Mouse (Mus musculus) adrenal gland, adult 2 months (tissue): Measurements from ENCODE around the gene Slc27a2. TPM values are rescaled to one million over a fixed set of nuclear protein-coding genes. Genes with fewer than 3 reads are reported as not detected.

Experiments used
- DNase-seq: peaks from one replicate; pipeline ENCODE4 v3.0.0; 2021
- polyA plus RNA-seq: library from polyadenylated mRNA; depleted of rRNA; stranded (reverse); fragments of >200 nt; gene quantifications from 2 replicates; pipeline ENCODE4 v1.2.3, GENCODE M21; 2012
- total RNA-seq, 2 experiments: library from RNA; stranded (reverse); gene quantifications; 2 replicates each; pipeline ENCODE4 v1.2.3; 2021

Slc27a2 gene
- total and polyA plus RNA-seq, 3 experiments, result 19.8 to 62.9 (median 20.4) TPM

- peak; percentile 4 for DNase-seq
These were observed 1.1 kb downstream of the Slc27a2 start for GRCm38 (mm10) chr2:126553291-126553639.

DNA sequence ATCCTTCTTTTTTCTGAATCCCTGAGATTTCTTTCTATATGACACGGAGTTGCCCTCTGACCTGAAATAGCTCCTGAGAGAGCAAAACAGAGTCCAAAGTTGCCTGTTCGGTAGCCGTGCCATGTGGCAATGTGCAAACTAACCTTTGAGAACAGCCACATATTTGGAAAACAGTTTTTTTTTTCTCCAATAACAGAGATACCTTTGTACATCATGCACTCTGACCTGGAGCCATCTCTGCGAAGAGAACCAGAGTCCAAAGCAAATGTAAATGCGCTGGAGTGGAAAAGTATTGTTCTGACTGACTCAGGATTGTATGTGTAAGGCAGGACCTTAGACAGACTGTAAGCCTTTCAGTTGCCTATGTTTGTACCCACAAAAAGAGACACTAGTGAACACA lies 3.3 kb downstream of the Slc27a2 start:
- DNase-seq, result peak; percentile 4

GRCm38 (mm10) chr2:126560094-126560493 lies 7.9 kb downstream of the Slc27a2 start:
- no peak for DNase-seq

DNA sequence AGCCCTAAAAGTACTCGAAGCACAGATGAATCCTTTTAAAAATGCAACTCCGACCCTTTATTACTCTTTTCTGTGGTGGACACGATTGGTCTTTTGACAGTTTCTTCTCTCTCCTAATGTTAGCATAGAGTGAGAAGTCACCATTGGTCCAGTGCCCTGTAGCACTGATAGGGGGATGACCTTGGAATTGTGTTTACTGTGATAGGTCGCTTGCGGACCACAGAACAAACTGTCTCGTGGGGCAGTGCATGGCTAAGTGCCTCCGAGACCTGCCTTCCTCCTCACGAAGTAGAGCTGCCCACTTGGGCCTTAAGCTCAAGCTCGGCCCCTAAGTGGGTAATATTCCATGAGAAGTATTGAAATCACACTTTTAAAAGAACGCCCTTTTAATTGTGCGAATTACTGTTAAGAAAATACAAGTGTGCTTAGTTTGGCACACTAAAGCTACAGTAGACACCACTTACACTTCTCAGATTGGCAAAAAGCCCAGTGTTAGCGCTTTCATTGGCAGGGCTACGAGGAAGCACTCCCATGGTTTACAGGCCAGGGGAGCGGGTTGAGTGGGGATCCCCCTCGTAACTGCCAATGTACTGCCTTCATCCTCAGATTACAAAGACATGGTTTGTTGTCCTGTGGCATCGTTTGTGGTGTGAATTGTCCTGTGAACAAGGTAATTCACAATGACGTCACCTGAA lies 11.4 kb downstream of the Slc27a2 start:
- DNase-seq, result peak; percentile 17

GRCm38 (mm10) chr2:126572163-126572562 lies 20.0 kb downstream of the Slc27a2 start:
- no peak for DNase-seq

DNA sequence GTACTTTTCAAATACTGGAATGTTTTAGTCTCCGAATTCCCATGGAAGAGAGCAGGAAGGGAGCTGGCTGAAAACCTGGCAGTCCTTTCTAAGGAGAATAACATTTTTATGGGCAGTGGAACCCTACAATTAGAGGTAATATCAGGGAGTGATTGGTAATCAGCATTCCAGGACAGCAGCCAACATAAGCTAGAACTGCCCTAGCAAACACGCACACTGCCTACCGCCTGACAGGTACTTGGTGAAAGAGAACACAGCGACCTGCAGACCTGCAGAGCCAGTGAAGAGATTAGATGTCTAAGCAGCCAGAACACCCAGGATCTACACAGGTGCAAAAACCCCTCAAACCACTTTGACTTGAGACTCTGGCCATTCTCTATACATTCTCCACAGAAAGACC lies 20.5 kb downstream of the Slc27a2 start:
- DNase-seq, result no peak

DNA sequence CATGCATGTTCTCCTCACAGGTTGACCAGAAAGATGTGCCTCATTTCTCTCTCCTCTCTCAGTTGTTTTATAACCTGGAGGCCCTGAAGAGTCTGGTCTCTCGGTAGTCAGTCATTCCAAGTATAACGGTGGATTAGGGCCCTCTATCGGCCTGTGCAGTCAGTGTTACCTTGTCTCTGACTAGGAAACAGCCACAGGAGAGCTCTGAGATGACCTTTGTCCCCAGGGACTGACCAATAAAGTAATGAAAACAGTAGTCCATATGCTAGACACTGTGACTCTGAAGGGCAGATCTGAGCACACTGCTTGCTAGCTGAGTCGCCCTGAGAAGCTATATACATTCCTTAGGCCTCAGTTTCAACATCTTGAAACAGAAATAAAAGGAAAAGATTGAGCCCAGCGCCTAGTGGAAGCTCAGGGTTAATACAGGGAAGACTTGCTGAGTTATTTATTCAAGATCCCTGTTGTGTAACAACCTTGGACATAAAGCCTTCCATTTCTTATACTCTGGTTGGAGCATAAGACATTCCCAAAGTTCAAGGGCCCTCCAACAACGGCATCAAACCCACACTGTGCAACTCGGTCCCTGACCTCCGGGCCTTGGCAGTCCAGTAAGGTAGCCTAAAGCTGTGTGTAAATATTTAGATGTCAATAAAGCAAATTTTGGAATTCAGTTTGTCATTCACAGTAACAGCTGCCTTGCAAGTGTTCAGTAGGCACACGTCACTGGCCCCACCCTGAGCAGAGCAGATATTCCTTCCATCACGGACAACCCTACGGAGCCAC lies 23.4 kb downstream of the Slc27a2 start:
- no peak for DNase-seq

- DNase-seq, result no peak
These were observed 25.2 kb downstream of the Slc27a2 start for GRCm38 (mm10) chr2:126577362-126577761.

DNA sequence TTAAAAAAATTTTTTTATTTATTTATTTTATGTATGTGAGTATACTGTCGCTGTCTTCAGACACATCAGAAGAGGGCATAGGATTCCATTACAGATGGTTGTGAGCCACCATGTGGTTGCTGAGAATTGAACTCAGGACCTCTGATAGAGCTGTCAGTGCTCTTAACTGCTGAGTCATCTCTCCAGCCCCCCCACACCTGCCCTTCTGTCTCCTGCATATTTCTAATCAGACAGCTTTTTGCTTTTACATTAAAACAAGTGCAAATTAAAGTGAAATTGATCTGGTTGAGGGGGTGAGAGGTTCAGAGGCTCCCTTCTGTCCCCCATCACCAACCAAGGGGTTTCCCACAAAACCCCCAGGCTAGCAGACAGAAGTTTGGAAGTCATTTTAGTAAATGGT lies 27.1 kb downstream of the Slc27a2 start:
- no peak for DNase-seq

GRCm38 (mm10) chr2:126583960-126584359 lies 31.8 kb downstream of the Slc27a2 start:
- DNase-seq, result no peak

DNA sequence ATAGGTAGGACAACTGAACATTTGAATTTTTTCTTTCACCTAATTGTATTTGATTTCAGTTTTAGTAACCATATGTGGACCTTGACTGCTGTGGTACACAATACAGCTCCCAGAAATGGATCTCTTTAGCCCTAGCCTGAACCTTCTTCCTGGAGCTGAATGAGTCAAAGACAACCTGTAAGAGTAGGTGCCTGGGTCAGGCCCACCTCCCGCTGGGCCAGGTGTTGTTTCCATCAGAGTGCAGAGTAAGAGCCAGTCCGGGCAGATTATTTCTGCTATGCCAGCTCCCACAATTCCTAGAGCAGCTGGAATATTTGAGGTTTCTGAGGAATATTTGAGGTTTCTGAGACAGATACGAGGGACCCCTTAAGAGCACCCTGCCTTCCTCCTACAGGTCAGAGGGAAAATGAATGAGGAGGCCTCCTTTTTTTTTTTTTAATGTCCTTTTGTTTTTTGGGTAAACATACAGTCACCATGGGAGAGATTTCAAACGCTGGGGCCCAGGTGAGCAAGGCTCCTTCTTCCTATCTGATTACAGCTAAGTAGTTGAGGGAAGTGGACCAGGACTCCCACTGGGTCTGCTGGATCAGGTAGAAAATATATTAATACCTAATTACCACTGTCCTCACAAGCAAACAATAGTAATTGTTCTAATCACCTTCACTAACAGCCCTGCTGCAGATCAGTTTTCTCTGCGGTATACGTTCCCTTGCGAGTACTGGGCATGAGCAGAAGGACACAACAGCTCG lies 32.6 kb downstream of the Slc27a2 start:
- DNase-seq, result no peak

DNA sequence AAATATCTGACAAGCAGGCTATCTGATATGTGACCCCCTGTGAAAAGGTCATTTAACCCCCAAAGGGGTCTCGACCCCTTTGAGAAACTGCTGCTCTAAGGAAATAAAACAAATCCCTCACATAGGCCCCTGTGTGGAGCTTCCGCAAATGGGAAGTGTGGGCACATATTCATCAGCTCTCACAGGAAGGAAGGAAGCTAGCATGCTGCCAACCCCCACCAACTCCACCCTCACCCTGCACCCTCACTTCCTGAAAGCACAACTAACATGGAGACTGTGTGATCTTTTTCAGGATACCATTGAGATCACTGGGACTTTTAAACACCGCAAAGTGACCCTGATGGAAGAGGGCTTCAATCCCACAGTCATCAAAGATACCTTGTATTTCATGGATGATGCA lies 35.3 kb downstream of the Slc27a2 start:
- DNase-seq, result no peak

DNA sequence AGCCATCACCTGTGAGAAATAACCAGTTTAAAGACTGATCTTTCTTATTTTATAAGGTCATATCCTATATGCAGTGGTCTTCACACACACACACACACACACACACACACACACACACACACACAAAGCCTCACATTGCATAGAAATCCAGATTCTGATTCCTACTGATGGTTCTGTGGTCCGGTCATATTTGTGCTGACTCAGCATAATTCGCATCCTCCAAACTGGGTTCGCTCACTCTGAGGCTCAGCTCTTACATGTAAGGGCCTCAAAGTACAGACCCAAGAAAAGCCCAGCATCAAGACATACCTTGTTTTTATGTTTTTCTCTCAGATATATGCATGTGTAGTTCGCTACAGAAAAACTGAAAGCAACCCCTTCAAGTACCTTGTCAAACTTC lies 39.1 kb downstream of the Slc27a2 start:
- no peak for DNase-seq

GRCm38 (mm10) chr2:126593831-126594610 lies 41.8 kb downstream of the Slc27a2 start:
- peak; percentile 66 for DNase-seq

DNA sequence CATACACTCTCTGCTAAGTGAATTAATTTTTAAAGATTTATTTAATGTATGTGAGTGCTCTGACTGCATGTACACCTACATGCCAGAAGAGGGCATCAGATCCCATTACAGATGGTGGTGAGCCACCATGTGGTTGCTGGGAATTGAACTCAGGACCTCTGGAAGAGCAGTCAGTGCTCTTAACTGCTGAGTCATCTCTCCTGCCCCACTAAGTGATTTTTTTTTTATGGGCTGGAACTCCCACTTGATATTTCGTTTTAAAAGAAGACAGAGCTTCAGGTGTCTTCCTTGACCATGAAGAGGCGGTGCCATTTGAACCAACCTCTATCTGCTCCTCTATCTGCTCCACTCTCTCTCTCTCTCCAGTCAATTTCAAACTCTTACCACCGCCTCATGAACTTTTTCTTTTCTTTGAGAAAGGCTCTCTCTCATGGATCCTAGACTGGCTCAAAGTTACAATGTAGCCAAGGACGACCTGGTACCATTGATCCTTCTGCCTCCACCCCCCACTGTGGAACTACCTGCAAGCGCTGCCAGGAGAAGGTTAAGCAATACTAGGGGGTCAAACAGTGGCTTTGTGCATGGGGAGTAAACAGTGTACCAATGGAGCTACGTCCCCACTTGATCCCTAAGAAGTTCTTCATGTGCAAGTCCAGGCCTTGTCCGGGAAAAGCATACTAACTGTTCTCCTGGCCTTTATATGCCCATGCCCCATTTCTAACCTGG lies 44.3 kb downstream of the Slc27a2 start:
- DNase-seq, result no peak

DNA sequence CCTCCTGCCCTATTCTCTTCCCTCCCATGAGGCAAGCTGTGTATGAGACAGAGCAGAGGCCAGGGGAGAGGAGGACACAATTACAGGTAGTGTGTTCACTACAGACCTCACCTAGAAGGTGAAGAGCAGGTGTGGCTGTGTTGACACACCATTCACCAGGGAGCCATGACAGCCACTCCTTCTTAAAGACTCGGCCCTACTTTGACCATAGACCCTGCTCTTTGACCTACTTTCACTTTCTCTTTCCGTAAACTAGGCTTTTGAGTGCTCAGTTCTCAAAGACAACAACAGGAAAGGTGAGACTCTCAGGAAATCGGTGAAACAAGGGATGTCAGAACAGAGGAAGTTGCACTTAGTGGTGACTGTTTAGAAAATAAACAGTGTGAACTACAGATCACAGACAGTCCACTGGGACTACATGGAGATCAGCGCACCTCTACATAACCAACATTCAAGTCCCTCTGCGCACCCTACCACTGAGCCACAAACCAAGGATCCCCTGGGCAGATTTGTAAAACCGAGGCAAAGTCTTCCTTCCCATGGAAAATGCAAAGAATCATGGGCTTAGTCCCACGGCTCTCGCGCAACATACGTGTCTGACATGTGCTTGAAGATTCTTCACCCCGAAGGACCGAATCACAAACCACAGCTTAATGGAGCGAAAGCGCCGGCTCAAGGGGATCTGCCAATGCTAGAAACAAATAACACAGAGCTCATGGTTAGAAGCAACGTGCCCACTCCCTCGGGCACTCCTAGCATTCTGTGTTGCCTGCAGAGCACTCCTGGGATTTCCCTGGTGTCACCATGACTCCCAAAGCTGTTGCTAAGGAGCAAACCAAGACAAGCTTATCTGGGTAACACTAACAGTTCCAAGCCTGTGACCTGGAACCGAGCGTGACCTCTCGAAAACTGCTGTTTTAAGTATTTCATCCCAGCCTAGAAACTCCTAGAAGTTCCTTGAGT lies 45.4 kb downstream of the Slc27a2 start:
- DNase-seq, result no peak

DNA sequence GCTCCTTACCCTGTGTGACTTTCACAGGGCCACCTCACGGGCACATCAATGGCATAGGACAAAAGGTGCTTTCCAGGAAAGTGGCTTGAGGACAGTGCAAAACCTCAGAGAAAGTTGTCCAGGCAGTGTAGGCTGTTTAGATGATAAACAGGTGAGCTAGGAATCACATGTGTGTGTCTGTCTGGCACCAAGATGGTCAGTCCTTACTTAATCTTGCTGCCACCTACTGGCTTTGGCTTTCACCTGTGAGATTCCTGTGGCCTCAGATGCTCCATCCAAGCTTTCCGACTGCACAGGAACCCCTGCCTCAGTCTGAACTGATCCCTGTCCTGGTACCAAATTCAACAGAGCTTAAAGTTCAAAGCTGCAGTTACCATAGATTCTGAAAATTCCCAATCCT lies 46.2 kb downstream of the Slc27a2 start:
- DNase-seq, result no peak

- DNase-seq, result no peak
These were observed 46.8 kb downstream of the Slc27a2 start for GRCm38 (mm10) chr2:126599005-126599404.

DNA sequence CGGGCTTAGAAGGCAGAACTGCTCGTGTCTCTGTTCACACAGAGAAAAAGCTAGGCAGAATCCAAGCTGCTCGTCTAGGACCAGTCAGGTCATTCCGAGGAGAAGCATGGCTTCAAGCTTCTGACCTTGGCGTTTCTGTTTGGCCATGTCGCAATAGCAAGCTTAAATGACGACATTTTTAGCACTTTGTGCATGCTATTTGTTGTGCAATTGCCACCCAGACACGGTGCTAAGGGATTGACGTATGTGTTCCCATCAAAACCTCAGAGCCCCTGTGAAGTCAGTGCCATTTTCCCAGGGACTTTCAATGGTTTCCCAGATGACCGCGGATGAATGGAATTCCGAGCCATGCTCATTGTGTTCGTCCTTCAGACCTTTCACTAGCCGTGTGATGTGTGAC lies 48.3 kb downstream of the Slc27a2 start:
- peak; percentile 55 for DNase-seq

- no peak for DNase-seq
These were observed 49.9 kb downstream of the Slc27a2 start for GRCm38 (mm10) chr2:126601918-126602600.
